Mouse (Mus musculus) midbrain, embryonic 15.5 days (tissue): Measurements from ENCODE around the gene Aifm2. TPM values are rescaled to one million over a fixed set of nuclear protein-coding genes. Genes with fewer than 3 reads are reported as not detected.

ENCODE experiments used
- ATAC-seq: fragments of 200-750 bp; cut with Nextera tagmentation; replicated peaks from 2 replicates; pipeline ENCODE4 v1.8.0; 2017; ENCODE audit warnings: moderate TSS enrichment
- H3K27ac ChIP-seq: fragments of 300-500 bp; sonication (generic); 2 replicates; pipeline ENCODE4 v1.5.1; 2015; ENCODE audit warnings: mild to moderate bottlenecking, inconsistent platforms
- H3K27me3 ChIP-seq: fragments of 300-500 bp; sonication (generic); replicated peaks from 2 replicates; pipeline ENCODE4 v1.6.1; 2015; ENCODE audit warnings: inconsistent platforms
- H3K36me3 ChIP-seq: fragments of 300-500 bp; sonication (generic); replicated peaks from 2 replicates; pipeline ENCODE4 v1.6.1; 2015; ENCODE audit warnings: inconsistent platforms
- H3K4me1 ChIP-seq: fragments of 300-500 bp; sonication (generic); 2 replicates; pipeline ENCODE4 v1.6.1; 2015; ENCODE audit warnings: inconsistent platforms
- H3K4me2 ChIP-seq: fragments of 300-500 bp; sonication (generic); 2 replicates; pipeline ENCODE4 v1.6.1; 2015; ENCODE audit warnings: inconsistent platforms, mild to moderate bottlenecking, moderate library complexity
- H3K4me3 ChIP-seq: fragments of 300-500 bp; sonication (generic); 2 replicates; pipeline ENCODE4 v1.5.1; 2015; ENCODE audit warnings: mild to moderate bottlenecking, inconsistent platforms
- H3K9ac ChIP-seq: fragments of 300-500 bp; sonication (generic); 2 replicates; pipeline ENCODE4 v1.6.1; 2015; ENCODE audit warnings: mild to moderate bottlenecking, inconsistent platforms
- H3K9me3 ChIP-seq: fragments of 300-500 bp; sonication (generic); 2 replicates; pipeline ENCODE4 v1.6.1; 2016; ENCODE audit warnings: inconsistent platforms
- WGBS: fragments of 180-500 bp; shearing (Covaris S2); methylation state at CpG from one replicate; pipeline ENCODE4 v1.1.7; 2015; ENCODE audit warnings: mixed read lengths; 5-methylcytosine and 5-hydroxymethylcytosine counted together
- microRNA-seq: library from miRNA; unstranded; fragments of <30 nt; microRNA quantifications from one replicate; pipeline ENCODE4, GENCODE M21; 2016
- polyA plus RNA-seq: library from polyadenylated mRNA; unstranded; fragments of >200 nt; fragmentation: Nextera tagmentation; extraction: Ambion mirVana; gene quantifications from 2 replicates; pipeline ENCODE4 v1.2.1, GENCODE M21; 2015

The Aifm2 gene
- polyA plus RNA-seq, 1 experiment from 2014 or later: 12.0 TPM

- Histone ChIP-seq H3K36me3 (no peaks in the 10 kb centered on the region), H3K9ac (no peak overlapping the region), H3K9me3 (no peaks in the 10 kb centered on the region), H3K27me3 (no peaks in the 10 kb centered on the region), H3K4me1 (peaks cover 13% of the 10 kb centered on the region), H3K4me3 (no peak overlapping the region), H3K27ac (no peak overlapping the region), H3K4me2 (no peak overlapping the region)
- 78% methylated on average over 10 of the region's 10 CpGs for WGBS
- ATAC-seq: no peak
Measured at GRCm38 (mm10) chr10:61787541-61788313, 72.7 kb downstream of the Aifm2 start.

- Histone ChIP-seq H3K36me3 (no peaks in the 10 kb centered on the region), H3K27me3 (no peaks in the 10 kb centered on the region), H3K9me3 (no peaks in the 10 kb centered on the region), H3K4me3 (no peak overlapping the region), H3K27ac (no peak overlapping the region), H3K9ac (no peak overlapping the region), H3K4me2 (no peak overlapping the region), H3K4me1 (peaks cover 13% of the 10 kb centered on the region)
- no peak for ATAC-seq
- WGBS: 97% methylated on average over 5 of the region's 5 CpGs
Measured at GRCm38 (mm10) chr10:61788499-61788898, 73.4 kb downstream of the Aifm2 start.

Small RNA genes lying within 50 kb of the gene (microRNA-seq; reads per million reads assigned to microRNA genes)
- gene Mir5108: not detected

Other genes starting within 250 kb of the Aifm2 start
- 18.1 TPM in 2 replicates for gene Lrrc20, start 239.5 kb upstream of the Aifm2 start, polyA plus RNA-seq
- 2.3 and 2.4 TPM in 2 replicates for gene Npffr1, start 119.8 kb upstream of the Aifm2 start, polyA plus RNA-seq
- gene Ppa1, start 66.7 kb upstream of the Aifm2 start, polyA plus RNA-seq: 209 and 210 TPM in 2 replicates
- gene Sar1a, start 35.0 kb upstream of the Aifm2 start, polyA plus RNA-seq: 199 and 206 TPM in 2 replicates
- gene Tysnd1, start 19.7 kb upstream of the Aifm2 start, polyA plus RNA-seq: 31.1 and 32.9 TPM in 2 replicates
- gene H2afy2, start 68.9 kb downstream of the Aifm2 start, polyA plus RNA-seq: 307 and 327 TPM in 2 replicates